Mouse (Mus musculus) ovary, postnatal 10 days (tissue): ENCODE measurements around the gene Scaf11.
A peak's percentile ranks its signal among the peaks of the same experiment; 100 is the strongest.
"Not testable (repeated sequence)": the region's sequence is repeated elsewhere in the genome, so short reads cannot be mapped to it uniquely, and the experiment has no call there.

Experiments
- DNase-seq: peaks from one replicate; pipeline ENCODE4 v3.0.0; 2022; ENCODE audit warnings: low spot score

Gene Scaf11

GRCm38 (mm10) chr15:96465076-96465475, 4.4 kb upstream of the Scaf11 start:
- DNase-seq = no peak

DNA sequence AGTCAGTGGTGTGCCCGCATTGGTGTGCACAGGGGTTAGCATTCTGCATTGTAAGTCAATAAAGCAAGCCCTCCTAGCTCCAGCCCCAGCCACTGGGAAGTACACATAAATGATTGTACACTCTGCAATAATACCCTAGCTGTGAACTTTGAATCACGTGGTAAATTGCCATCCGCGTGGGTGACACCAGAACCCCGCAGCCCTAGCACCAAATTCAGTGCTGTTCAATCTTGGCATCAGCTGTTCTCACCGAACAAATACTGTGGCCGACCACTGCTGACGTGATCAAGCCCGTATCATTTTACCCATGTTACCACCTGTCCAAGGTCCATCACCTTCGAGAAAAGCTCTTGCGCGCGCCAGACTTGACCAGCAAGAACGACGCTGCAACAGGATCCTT, 3.2 kb upstream of the Scaf11 start:
- DNase-seq = no peak

DNA sequence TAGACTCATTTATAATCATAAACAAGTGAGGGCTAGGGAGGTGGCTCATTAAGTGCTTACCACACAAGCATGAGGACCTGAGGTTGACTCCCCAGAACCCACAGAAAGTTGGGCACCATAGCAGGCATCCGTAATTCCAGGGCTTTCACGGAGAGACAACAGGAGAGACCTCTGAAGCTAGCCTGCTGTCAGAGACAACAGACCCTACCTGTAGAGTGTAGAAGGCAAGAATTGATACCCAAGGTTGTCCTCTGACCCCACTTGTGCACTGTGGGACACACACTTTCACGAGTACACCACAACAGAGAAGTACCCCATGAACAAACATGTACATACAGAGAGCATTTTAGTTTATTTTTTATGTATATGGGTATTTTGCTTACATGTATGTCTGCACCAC, 2.0 kb upstream of the Scaf11 start:
- DNase-seq = no peak

DNA sequence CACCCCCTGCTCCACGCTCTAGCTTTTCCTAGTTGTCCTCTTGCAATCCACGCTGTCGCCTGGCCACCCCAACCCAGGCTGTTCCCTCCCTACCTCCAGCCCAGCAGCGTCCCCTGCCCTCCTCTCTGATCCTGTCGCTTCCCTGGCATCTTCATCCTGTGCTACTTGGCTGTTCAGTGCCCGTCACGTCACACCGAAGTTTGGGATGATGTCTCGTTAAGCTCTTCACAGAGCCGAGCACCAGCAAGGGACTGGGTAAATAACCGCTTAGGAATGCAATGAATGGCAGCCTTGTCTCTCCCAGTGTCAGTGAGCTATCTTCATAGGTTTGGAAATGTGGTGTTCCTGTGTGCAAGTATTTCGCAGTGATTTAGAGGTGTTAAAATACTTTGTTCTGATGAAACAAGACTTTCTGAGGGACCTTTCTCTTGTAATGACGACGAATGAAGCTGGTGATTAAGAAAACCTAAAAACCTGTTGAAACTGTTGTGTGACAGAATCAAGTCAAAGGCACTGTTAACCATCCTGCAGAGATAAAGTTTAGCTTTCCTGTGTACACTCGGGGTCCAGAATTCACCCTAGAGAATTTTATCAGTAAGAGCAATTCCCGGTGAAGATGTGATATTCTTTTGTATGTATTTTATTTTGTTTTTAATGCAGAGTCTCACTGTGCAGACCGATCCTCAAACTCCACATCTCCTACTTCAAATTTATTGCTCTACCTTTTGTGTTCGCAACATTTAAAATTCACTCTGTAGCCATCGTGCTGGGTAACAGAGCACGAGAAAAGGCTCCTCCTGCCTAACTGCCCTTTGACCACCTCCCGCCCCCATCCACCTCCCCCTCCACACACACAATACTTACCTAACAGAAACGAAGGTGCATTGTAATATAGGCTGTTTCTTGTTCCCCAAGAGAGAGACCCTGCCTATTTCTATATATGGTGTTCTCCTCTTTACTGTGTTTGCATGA, 1.2 kb upstream of the Scaf11 start:
- no peak for DNase-seq

- DNase-seq = peak; percentile 42
Measured at GRCm38 (mm10) chr15:96460451-96460729, 253 bp downstream of the Scaf11 start.

- peak; percentile 46 for DNase-seq
Measured at GRCm38 (mm10) chr15:96459741-96460450, 747 bp downstream of the Scaf11 start.

DNA sequence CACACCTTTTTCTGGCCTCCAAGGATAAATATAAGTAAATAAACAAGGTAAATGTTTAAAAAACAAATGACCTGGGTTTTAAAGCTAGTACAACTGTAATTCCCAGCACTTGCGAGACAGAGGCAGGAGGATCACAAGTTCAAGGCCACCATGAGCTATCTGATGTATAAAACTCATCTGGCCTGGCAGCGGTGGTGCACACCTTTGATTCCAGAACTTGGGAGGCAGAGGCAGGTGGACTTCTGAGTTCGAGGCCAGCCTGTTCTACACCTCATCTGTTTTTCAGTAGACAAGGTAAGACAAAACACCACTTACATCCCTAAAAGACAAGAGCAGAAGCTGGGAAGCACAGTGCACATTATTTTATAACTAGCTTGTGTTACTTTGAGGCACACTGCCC, 2.4 kb downstream of the Scaf11 start:
- no peak for DNase-seq

DNA sequence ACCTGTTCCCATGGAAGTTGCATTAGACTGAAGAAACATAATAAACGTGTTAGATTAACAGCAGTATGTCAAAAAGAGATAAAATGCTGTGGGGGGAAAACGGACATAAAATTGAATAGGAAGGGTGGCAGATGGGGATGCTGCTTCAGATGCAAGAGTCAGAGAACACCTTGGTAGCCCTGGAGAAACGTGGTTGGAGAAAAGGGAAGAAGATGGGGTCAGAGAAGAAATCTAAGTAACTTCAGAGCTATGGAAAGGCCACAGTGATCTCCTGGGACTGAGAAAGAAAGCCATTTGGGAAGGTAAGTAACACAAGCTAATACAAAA, 3.3 kb downstream of the Scaf11 start:
- no peak for DNase-seq

DNA sequence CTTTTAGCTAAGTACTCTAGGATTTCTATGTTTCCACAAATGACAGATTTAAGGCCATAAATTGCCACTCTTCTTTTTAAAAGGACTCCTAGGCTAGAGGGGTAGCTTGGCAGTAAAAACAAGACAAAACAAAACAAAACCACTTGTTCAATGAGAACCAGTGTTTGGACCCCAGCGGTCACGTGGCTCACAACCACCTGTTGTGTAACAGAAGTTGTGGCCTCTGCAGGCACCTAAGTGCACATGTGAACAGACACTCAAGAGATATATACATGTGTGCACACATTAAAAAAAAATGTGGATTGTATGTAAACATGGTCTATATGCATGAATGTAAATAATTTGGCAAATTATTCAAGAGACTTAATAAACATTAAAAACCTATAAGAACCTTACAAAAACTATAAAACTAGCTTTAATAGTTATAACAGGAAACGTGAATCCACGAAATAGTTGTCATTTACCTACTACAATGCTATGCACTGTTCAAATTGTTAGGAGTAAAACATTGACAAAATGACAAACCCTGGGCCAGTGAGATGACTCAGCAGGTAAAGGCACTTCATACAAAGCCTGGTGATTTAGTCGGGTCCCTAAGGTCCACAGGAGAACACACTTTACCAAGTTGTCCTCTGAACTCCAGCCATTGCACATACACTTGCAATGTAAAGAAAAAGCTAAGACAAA, 3.8 kb downstream of the Scaf11 start:
- DNase-seq = no peak

- no peak for DNase-seq
Measured at GRCm38 (mm10) chr15:96455595-96456214, 4.9 kb downstream of the Scaf11 start.

DNA sequence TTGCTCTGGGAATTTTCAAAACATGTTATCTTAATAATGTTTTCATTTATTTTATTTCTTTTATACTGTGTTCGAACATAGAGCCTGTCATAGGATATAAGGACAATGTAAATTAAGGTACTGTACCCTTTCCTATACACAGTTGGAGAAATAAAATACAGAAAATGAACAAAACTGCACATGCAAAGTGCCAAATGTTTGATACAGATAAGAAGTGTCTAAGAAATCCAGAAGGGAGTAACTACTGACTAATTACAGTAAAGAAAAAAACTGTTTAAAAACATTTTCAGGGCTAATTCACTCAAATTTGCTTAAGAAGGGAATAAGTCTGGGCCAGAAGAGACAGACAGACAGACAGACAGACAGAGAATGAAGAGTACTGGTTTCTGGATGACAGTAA, 7.3 kb downstream of the Scaf11 start:
- no peak for DNase-seq

- no peak for DNase-seq
Measured at GRCm38 (mm10) chr15:96448656-96449299, 11.9 kb downstream of the Scaf11 start.

DNA sequence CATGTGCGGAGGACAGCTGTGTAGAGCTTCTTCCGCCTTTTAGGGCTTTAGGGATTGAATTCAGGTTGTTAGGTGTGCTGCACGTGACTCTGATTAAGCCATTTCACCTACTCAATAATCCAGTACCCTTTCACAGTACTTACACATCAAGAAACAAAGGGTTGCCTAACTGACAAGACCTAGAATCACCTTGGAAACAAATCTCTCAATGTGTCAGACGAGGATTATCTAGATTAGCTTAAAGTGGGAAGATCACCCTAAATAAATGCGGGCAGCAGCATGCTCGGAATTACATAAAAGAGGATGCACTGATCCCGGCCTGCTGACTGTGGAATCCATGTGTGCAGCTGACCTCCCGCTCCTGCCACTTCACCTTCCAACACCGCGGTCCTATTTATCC, 13.9 kb downstream of the Scaf11 start:
- DNase-seq = no peak

GRCm38 (mm10) chr15:96441480-96441879, 19.2 kb downstream of the Scaf11 start:
- DNase-seq = not testable (repeated sequence)

DNA sequence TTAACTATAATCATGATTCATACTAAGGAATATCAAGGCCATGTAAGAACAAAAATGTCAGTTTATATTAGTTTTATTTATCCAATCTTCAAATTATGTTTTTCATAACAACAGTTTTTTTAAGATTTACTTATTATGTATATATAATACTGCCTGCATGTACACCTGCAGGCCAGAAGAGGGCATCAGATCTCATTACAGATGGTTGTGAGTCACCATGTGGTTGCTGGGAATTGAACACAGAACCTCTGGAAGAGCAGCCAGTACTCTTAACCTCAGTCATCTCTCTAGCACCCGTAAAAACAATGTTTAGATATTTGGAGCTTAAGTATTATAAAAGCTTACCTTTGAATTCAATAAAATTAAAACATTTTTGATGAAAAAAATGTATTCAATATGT, 26.4 kb downstream of the Scaf11 start:
- no peak for DNase-seq

DNA sequence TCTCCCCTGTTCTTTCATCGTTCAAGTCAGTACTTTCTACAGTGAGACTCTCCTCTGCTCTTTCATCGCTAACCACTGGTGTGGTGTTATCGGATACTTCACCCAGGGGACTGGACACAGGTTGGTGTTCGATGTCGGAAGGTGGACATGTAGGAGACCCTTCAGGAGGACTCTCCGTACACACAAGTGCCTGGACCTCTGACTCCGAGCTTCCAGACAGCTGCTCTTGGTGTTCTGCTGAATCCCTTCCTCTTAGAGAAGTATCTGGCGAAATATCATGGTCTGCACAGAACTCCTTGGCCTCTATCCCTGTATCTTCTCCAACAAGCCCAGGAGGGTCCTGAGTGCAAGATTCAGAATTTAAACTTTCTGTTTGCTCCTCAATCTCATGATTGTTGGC, 40.7 kb downstream of the Scaf11 start:
- DNase-seq = no peak

DNA sequence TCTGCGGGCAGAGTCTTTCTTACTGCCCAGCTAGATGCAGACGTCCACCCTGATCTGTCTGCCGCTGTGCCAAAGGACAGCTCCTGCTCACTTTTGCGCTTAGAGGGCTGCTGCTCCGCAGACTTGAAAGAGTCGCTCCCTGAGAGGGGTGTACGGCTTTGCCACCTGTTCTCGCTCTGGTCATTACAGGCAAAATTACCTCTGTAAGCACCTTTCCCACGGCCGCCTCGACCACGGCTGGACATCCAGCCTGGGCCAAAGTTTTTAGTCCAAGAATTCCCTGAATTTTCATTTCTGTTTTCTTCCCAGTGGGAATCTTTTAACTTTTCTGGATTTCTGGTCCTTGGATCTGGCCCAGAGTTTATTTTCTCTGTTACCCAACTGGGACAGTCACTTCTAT, 42.5 kb downstream of the Scaf11 start:
- DNase-seq = no peak

DNA sequence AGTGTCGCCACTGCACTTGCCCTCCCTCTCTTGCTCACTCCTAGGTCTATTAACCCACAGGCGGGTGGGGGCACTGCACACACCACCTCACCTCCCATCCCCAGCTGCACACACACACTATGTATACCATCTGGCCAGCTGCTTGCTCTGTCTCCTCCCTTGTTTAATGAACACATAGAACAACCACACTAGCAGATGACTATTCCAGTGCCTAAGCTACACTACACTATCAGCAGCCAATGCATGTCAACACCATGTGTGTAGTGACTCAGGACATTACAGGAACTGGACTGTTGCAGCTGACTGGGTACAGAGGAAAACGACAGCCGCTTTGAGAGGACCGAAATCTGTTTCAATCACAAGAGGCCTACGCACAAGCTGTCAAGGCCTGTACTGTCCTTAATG, 51.9 kb downstream of the Scaf11 start:
- DNase-seq = no peak

GRCm38 (mm10) chr15:96407151-96407550, 53.5 kb downstream of the Scaf11 start:
- DNase-seq = no peak

DNA sequence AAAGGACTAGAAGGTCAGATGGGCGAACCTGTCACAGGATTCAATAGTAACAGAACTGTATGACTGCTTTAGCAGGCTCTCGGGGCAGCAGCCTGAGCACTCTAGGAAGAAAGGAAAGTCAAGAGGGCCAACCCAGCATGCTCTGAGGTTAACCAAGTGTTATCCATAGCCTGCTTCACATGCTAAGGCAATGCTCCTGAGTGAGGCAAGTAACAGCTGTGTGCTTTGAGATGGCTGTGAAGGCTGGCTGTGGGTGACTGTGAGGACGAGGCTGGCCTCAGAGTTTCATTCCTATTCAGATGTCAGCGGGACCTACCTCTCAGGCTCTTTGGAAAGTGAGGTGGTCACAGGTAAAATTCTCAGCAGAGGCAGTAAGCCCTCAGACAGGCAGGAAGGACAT, 54.4 kb downstream of the Scaf11 start:
- no peak for DNase-seq

DNA sequence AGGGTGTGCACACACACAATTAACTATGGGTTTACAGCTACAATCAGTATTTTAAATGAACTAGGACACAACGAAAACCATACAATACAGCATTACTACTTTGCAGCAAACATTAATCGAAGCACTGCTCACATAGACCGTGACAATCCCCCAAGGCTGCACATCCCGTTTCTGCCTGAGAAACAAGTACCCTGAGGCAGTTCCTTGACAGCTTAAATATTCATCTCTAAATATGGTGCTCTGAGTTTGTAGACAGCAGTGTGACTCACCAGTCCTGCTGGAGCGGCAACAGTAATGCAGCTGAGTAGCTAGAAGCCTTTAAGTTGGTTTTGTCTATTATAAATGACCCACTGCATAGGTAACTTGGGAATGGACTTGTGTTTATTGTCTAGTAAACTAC, 55.1 kb downstream of the Scaf11 start:
- DNase-seq = no peak

GRCm38 (mm10) chr15:96398333-96398732, 62.3 kb downstream of the Scaf11 start:
- DNase-seq = no peak
